Mouse (Mus musculus) MEL (cell line): ENCODE data around the gene Parp8. TPM values are rescaled to one million over a fixed set of nuclear protein-coding genes. Genes with fewer than 3 reads are reported as not detected.

ENCODE experiments used
- DNase-seq: peaks from one replicate; pipeline ENCODE4 v3.0.0; 2011; ENCODE audit warnings: low read depth, low spot score
- H3K27ac ChIP-seq: 2 replicates; pipeline ENCODE4 v1.5.1; 2012; ENCODE audit warnings: low read depth, mild to moderate bottlenecking, control low read depth, low read length, moderate library complexity; ENCODE audit not compliant: control insufficient read depth
- H3K27me3 ChIP-seq, 2 experiments: fragments of 150-350 bp in 1 of 2; sonication (generic) in 1 of 2; 2 replicates each; pipeline ENCODE4 v1.6.1; 2012; ENCODE audit warnings: low read length in 2 of 2, mild to moderate bottlenecking in 2 of 2, improper control_type of control experiment in 1 of 2, moderate library complexity in 1 of 2; ENCODE audit not compliant: insufficient read depth in 2 of 2, control insufficient read depth in 1 of 2
- H3K36me3 ChIP-seq, 2 experiments: 2 replicates each; pipeline ENCODE4 v1.6.1; 2012 to 2014; ENCODE audit warnings: low read length in 2 of 2, improper control_type of control experiment in 1 of 2, inconsistent platforms in 1 of 2, mild to moderate bottlenecking in 1 of 2; ENCODE audit not compliant: insufficient read depth in 2 of 2, control insufficient read depth in 1 of 2
- H3K4me1 ChIP-seq, 2 experiments: fragments of 150-350 bp in 1 of 2; sonication (generic) in 1 of 2; 2 replicates each; pipeline ENCODE4 v1.6.1; 2012; ENCODE audit warnings: low read length in 2 of 2, improper control_type of control experiment in 1 of 2, mild to moderate bottlenecking in 1 of 2; ENCODE audit not compliant: insufficient read depth in 2 of 2, control insufficient read depth in 1 of 2
- H3K4me3 ChIP-seq, 2 experiments: fragments of 150-350 bp in 1 of 2; sonication (generic) in 1 of 2; 2 replicates each; pipeline ENCODE4 v1.5.1; 2012; ENCODE audit warnings: low read depth in 2 of 2, low read length in 2 of 2, mild to moderate bottlenecking in 2 of 2, moderate library complexity in 2 of 2, control low read depth in 1 of 2, improper control_type of control experiment in 1 of 2; ENCODE audit not compliant: control insufficient read depth in 1 of 2, insufficient read depth in 1 of 2
- H3K79me2 ChIP-seq: 2 replicates; pipeline ENCODE4 v1.6.1; 2012; ENCODE audit warnings: mild to moderate bottlenecking, low read length, moderate library complexity; ENCODE audit not compliant: control insufficient read depth, poor library complexity, insufficient read depth
- H3K9ac ChIP-seq: 2 replicates; pipeline ENCODE4 v1.6.1; 2012; ENCODE audit warnings: low read depth, mild to moderate bottlenecking, control low read depth, low read length, moderate library complexity; ENCODE audit not compliant: control insufficient read depth, poor library complexity, severe bottlenecking
- H3K9me3 ChIP-seq: fragments of 150-350 bp; sonication (generic); replicated peaks from 2 replicates; pipeline ENCODE4 v1.6.1; 2012; ENCODE audit warnings: mild to moderate bottlenecking, low read length, improper control_type of control experiment, moderate library complexity; ENCODE audit not compliant: insufficient read depth
- CHD1 ChIP-seq: IDR thresholded peaks from 2 replicates; pipeline ENCODE4 v1.6.1; 2012; ENCODE audit warnings: low read depth, mild to moderate bottlenecking, inconsistent platforms, low read length, improper control_type of control experiment
- CTCF ChIP-seq, 3 experiments: IDR thresholded peaks in 2 of 3; conservative IDR thresholded peaks in 1 of 3; 2 replicates each; pipeline ENCODE4 v1.5.1; 2011 to 2012; ENCODE audit warnings: low read length in 3 of 3, low read depth in 2 of 3, mild to moderate bottlenecking in 2 of 3, improper control_type of control experiment in 1 of 3, inconsistent platforms in 1 of 3, mixed read lengths in 1 of 3, moderate library complexity in 1 of 3; ENCODE audit not compliant: control insufficient read depth in 1 of 3, insufficient read depth in 1 of 3, poor library complexity in 1 of 3, severe bottlenecking in 1 of 3
- ETS1 ChIP-seq: IDR thresholded peaks from 2 replicates; pipeline ENCODE4 v1.6.1; 2012; ENCODE audit warnings: low read depth, mild to moderate bottlenecking, inconsistent platforms, low read length, improper control_type of control experiment, moderate library complexity
- GABPA ChIP-seq: IDR thresholded peaks from 2 replicates; pipeline ENCODE4 v1.6.1; 2012; ENCODE audit warnings: low read depth, mild to moderate bottlenecking, inconsistent platforms, low read length, improper control_type of control experiment, moderate library complexity
- GATA1 ChIP-seq: IDR thresholded peaks from 2 replicates; pipeline ENCODE4 v1.6.1; 2011; ENCODE audit warnings: low read depth, low read length, improper control_type of control experiment
- HCFC1 ChIP-seq: IDR thresholded peaks from 2 replicates; pipeline ENCODE4 v1.6.1; 2012; ENCODE audit warnings: low read depth, mild to moderate bottlenecking, inconsistent platforms, low read length, improper control_type of control experiment, moderate library complexity
- KAT2A ChIP-seq: conservative IDR thresholded peaks from 2 replicates; pipeline ENCODE4 v1.6.1; 2012; ENCODE audit warnings: low read depth, low read length, improper control_type of control experiment, inconsistent platforms
- MAFK ChIP-seq: IDR thresholded peaks from 2 replicates; pipeline ENCODE4 v1.6.1; 2011; ENCODE audit warnings: low read depth, mild to moderate bottlenecking, low read length, improper control_type of control experiment, borderline replicate concordance
- MAZ ChIP-seq: IDR thresholded peaks from 2 replicates; pipeline ENCODE4 v1.6.1; 2012; ENCODE audit warnings: low read depth, mild to moderate bottlenecking, inconsistent platforms, low read length, improper control_type of control experiment
- MXI1 ChIP-seq: IDR thresholded peaks from 2 replicates; pipeline ENCODE4 v1.6.1; 2011; ENCODE audit warnings: mild to moderate bottlenecking, low read depth, low read length, improper control_type of control experiment
- MYB ChIP-seq: IDR thresholded peaks from 2 replicates; pipeline ENCODE4 v1.6.1; 2011; ENCODE audit warnings: mild to moderate bottlenecking, low read depth, low read length, improper control_type of control experiment
- NELFE ChIP-seq: IDR thresholded peaks from 2 replicates; pipeline ENCODE4 v1.6.1; 2011; ENCODE audit warnings: low read depth, low read length, improper control_type of control experiment
- NRF1 ChIP-seq: IDR thresholded peaks from 2 replicates; pipeline ENCODE4 v1.6.1; 2014; ENCODE audit warnings: low read depth, mild to moderate bottlenecking, inconsistent platforms, low read length, improper control_type of control experiment, moderate library complexity; ENCODE audit not compliant: poor library complexity, insufficient read depth, severe bottlenecking
- POLR2A ChIP-seq, 2 experiments: IDR thresholded peaks; 2 replicates each; pipeline ENCODE4 v1.6.1; 2011 to 2012; ENCODE audit warnings: low read length in 2 of 2, mild to moderate bottlenecking in 2 of 2, control low read depth in 1 of 2, improper control_type of control experiment in 1 of 2, low read depth in 1 of 2, moderate library complexity in 1 of 2; ENCODE audit not compliant: control insufficient read depth in 1 of 2, insufficient read depth in 1 of 2, poor library complexity in 1 of 2
- POLR2AphosphoS2 ChIP-seq: IDR thresholded peaks from 2 replicates; pipeline ENCODE4 v1.6.1; 2011; ENCODE audit warnings: low read length, improper control_type of control experiment
- RAD21 ChIP-seq: IDR thresholded peaks from 2 replicates; pipeline ENCODE4 v1.6.1; 2011; ENCODE audit warnings: mild to moderate bottlenecking, low read depth, low read length, improper control_type of control experiment
- RCOR1 ChIP-seq: IDR thresholded peaks from 2 replicates; pipeline ENCODE4 v1.6.1; 2012; ENCODE audit warnings: low read depth, mild to moderate bottlenecking, inconsistent platforms, low read length, improper control_type of control experiment
- UBTF ChIP-seq: IDR thresholded peaks from 2 replicates; pipeline ENCODE4 v1.6.1; 2012; ENCODE audit warnings: low read depth, mild to moderate bottlenecking, inconsistent platforms, low read length, improper control_type of control experiment, moderate library complexity, borderline replicate concordance; ENCODE audit not compliant: insufficient read depth
- USF1 ChIP-seq: IDR thresholded peaks from 2 replicates; pipeline ENCODE4 v1.6.1; 2014; ENCODE audit warnings: low read depth, mild to moderate bottlenecking, inconsistent platforms, low read length, improper control_type of control experiment, moderate library complexity
- USF2 ChIP-seq, 2 experiments: IDR thresholded peaks; 2 replicates each; pipeline ENCODE4 v1.6.1; 2011 to 2012; ENCODE audit warnings: improper control_type of control experiment in 2 of 2, low read length in 2 of 2, borderline replicate concordance in 1 of 2, inconsistent platforms in 1 of 2, low read depth in 1 of 2, mild to moderate bottlenecking in 1 of 2; ENCODE audit not compliant: insufficient read depth in 1 of 2
- ZC3H11A ChIP-seq: IDR thresholded peaks from 2 replicates; pipeline ENCODE4 v1.6.1; 2012; ENCODE audit warnings: low read depth, mild to moderate bottlenecking, inconsistent platforms, low read length, improper control_type of control experiment
- ZNF384 ChIP-seq: IDR thresholded peaks from 2 replicates; pipeline ENCODE4 v1.6.1; 2012; ENCODE audit warnings: low read depth, mild to moderate bottlenecking, inconsistent platforms, low read length, improper control_type of control experiment
- polyA plus RNA-seq, 2 experiments: library from polyadenylated mRNA; stranded (reverse) in 1 of 2; unstranded in 1 of 2; fragments of >175 nt in 1 of 2; fragments of >200 nt in 1 of 2; gene quantifications; 2 replicates each; pipeline versions ENCODE4 v1.2.1 to v1.2.4; 2012; ENCODE audit warnings: low replicate concordance in 2 of 2, low read depth in 1 of 2; ENCODE audit not compliant: insufficient read length in 2 of 2, insufficient read depth in 1 of 2, missing spikeins in 1 of 2
- total RNA-seq: library from RNA; depleted of rRNA; stranded (reverse); fragments of 300-350 nt; gene quantifications from 2 replicates; pipeline ENCODE4 v1.2.3, GENCODE M21; 2012

Parp8 gene
- total and polyA plus RNA-seq, 3 experiments = not detected

DNA sequence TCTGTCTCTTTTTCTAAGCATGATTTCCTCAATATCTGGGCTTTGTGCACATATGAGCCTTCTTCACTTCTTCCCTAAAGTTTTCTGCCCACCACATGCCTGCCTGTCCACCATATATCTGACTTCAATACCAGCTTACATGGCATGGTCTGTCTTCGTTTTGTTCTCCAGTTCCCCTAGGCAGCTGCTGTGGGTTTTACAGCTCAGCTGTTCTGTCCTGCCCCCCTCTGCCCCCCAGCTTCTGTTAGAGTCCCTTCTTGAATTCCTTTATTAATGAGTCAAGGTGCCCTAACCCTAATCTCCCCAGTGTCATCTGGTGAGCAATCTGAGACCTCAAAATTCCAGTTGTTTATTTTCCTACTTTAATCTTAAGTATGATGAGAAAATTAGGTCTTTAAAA, 155.1 kb downstream of the Parp8 start:
- Histone ChIP-seq H3K27me3 (no peaks in the 10 kb centered on the region), H3K4me1 (no peaks in the 10 kb centered on the region), H3K36me3 (no peaks in the 10 kb centered on the region), H3K9ac (no peak overlapping the region), H3K9me3 (no peaks in the 10 kb centered on the region), H3K79me2 (no peaks in the 10 kb centered on the region), H3K27ac (no peak overlapping the region), H3K4me3 (no peak overlapping the region)
- DNase-seq = no peak
- TF ChIP-seq MAZ (no peak), HCFC1 (no peak), NRF1 (no peak), UBTF (no peak), RCOR1 (no peak), MXI1 (no peak), CHD1 (no peak), ZNF384 (no peak), POLR2A (IDR thresholded peaks at IDR 0.05; ENCODE audit: control insufficient read depth in 1 of 2, insufficient read depth in 1 of 2, low read depth in 1 of 2, low read length in 2 of 2, poor library complexity in 1 of 2) (no peak), GATA1 (no peak), ETS1 (no peak), ZC3H11A (no peak), USF1 (no peak), MAFK (no peak), NELFE (no peak), GABPA (no peak)

DNA sequence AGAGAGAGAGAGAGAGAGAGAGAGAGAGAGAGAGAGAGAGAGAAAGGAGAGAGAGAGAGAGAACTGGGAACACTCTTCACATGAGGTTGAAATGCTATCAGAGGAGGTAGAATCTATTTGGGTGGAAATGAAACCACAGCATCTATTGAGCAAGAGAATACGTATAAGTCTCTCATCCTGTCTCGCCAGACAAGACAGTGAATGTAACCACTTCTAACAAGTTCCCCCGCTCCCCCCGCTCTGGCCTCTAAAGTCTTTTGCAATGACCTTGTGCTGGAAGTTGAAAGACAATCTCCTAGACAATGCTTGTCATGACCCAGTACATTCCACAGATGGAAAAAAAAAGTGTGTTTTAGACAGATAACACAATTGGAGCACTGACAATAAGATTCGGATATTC, 181.4 kb downstream of the Parp8 start:
- no peak overlapping the region for H3K9ac ChIP-seq
- no peaks in the 10 kb centered on the region for H3K79me2 ChIP-seq
- H3K9me3 ChIP-seq = no peaks in the 10 kb centered on the region
- DNase-seq = no peak
- no peak overlapping the region for H3K27ac ChIP-seq
- H3K36me3 ChIP-seq = no peaks in the 10 kb centered on the region
- no peak overlapping the region for H3K4me3 ChIP-seq
- no peaks in the 10 kb centered on the region for H3K4me1 ChIP-seq
- H3K27me3 ChIP-seq = no peaks in the 10 kb centered on the region
- no peak for TF ChIP-seq CTCF (IDR thresholded peaks at IDR 0.05 in 2 of 3, conservative IDR thresholded peaks at IDR 0.05 in 1 of 3; ENCODE audit: control insufficient read depth in 1 of 3, insufficient read depth in 1 of 3, low read depth in 2 of 3, low read length in 3 of 3, poor library complexity in 1 of 3, severe bottlenecking in 1 of 3)
- no peak for TF ChIP-seq HCFC1

GRCm38 (mm10) chr13:116830984-116831383, 194.4 kb downstream of the Parp8 start:
- Histone ChIP-seq H3K36me3 (no peaks in the 10 kb centered on the region), H3K27me3 (no peaks in the 10 kb centered on the region)

More at GRCm38 (mm10) chr13:116830984-116831383, 194.4 kb downstream of the Parp8 start:
- H3K4me3 ChIP-seq = no peak overlapping the region
- no peak for DNase-seq
- H3K79me2 ChIP-seq = no peaks in the 10 kb centered on the region
- no peak overlapping the region for H3K27ac ChIP-seq
- no peak for TF ChIP-seq GABPA
- no peak for TF ChIP-seq USF2 (IDR thresholded peaks at IDR 0.05; ENCODE audit: borderline replicate concordance in 1 of 2, insufficient read depth in 1 of 2, low read depth in 1 of 2, low read length in 2 of 2)
- no peak for TF ChIP-seq MYB
- TF ChIP-seq RAD21 = no peak
- no peak for TF ChIP-seq USF1
- no peak for TF ChIP-seq POLR2AphosphoS2
- TF ChIP-seq RCOR1 = no peak
- no peak for TF ChIP-seq KAT2A
- TF ChIP-seq, all 39 proteins: peak for 0
- Histone ChIP-seq H3K9ac (no peak overlapping the region), H3K9me3 (no peaks in the 10 kb centered on the region), H3K4me1 (no peaks in the 10 kb centered on the region)
